Mouse (Mus musculus): Measurements from ENCODE around the gene A430078G23Rik. TPM values are rescaled to one million over a fixed set of nuclear protein-coding genes. Genes with fewer than 3 reads are reported as not detected.

A430078G23Rik gene
- total RNA-seq (2012; rRNA removed) (2.0 and 2.8 TPM in 2 replicates), polyA plus RNA-seq (2012; ENCODE audit: insufficient read depth in 1 of 2, insufficient read length in 2 of 2, low read depth in 1 of 2, low replicate concordance in 2 of 2, missing spikeins in 1 of 2) (1 to 10 TPM in 1 of 2 experiments, not detected in 1; 3.8 TPM)

DNA sequence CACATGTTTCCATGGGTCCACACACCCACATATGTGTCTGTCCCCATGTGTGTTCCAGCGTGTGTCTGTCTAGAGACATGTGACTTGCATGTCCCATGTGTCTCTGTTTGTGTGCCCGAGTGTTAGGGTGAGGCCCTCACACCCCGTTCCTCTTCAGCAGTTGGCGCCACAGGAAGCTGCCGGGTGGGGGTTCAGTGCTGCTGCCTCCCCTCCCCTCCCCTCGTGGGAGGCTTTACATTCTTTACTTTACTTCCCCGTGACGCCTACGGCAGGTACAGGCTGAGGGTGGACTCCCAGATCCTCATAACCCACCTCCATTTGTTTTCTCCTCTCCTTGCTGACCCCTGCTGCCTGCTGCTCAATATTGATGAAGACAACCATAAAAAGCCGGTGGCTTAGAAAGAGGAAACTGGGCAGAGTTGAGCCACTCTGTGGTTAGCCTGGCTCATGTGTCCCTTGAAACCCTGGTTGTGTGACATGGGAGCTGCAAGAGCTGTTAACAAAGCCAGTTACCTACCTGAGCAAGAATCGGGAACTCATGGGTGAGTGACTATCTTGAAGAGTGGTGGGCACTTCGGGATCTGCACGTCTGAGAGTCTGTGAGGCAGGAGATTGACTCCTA, at the start of gene A430078G23Rik:
Gene A430078G23Rik (plus strand): TSS at position 227 of the 622 bp plus-strand sequence.
- Histone ChIP-seq H3K9me3 (replicated peaks; ENCODE audit: insufficient read depth, low read length) (no peaks in the 10 kb centered on the region), H3K79me2 (ENCODE audit: control insufficient read depth, insufficient read depth, low read length, poor library complexity) (peaks cover 1% of the 10 kb centered on the region; the same call in 1 of the 2 replicates), H3K27ac (ENCODE audit: control insufficient read depth, low read depth, low read length) (peak within 1 kb of the TSS; percentile 92), H3K9ac (ENCODE audit: control insufficient read depth, low read depth, low read length, poor library complexity, severe bottlenecking) (peak within 1 kb of the TSS; percentile 78), H3K27me3 (ENCODE audit: control insufficient read depth in 1 of 2, insufficient read depth in 2 of 2, low read length in 2 of 2) (no peaks in the 10 kb centered on the region), H3K4me3 (ENCODE audit: control insufficient read depth in 1 of 2, insufficient read depth in 1 of 2, low read depth in 2 of 2, low read length in 2 of 2) (peak within 1 kb of the TSS; percentile 47 to 51), H3K4me1 (ENCODE audit: control insufficient read depth in 1 of 2, insufficient read depth in 2 of 2, low read length in 2 of 2) (peaks cover 2 to 27% of the 10 kb centered on the region in 2 experiments), H3K36me3 (ENCODE audit: control insufficient read depth in 1 of 2, insufficient read depth in 2 of 2, low read length in 2 of 2) (peaks cover 0 to 9% of the 10 kb centered on the region in 2 experiments; a peak in 2 of 4 replicates)
- TF ChIP-seq SIN3A (IDR thresholded peaks at IDR 0.05; ENCODE audit: low read length): no peak
- TF ChIP-seq KAT2A (conservative IDR thresholded peaks at IDR 0.05; ENCODE audit: low read depth, low read length): no peak
- TF ChIP-seq CTCF (IDR thresholded peaks at IDR 0.05 in 2 of 3, conservative IDR thresholded peaks at IDR 0.05 in 1 of 3; ENCODE audit: control insufficient read depth in 1 of 3, insufficient read depth in 1 of 3, low read depth in 2 of 3, low read length in 3 of 3, poor library complexity in 1 of 3, severe bottlenecking in 1 of 3): no peak
- no peak for TF ChIP-seq SMC3 (IDR thresholded peaks at IDR 0.05; ENCODE audit: low read depth, low read length)
- TF ChIP-seq GATA1 (IDR thresholded peaks at IDR 0.05; ENCODE audit: low read depth, low read length): no peak
- no peak for TF ChIP-seq POLR2AphosphoS5 (IDR thresholded peaks at IDR 0.05; ENCODE audit: borderline replicate concordance, low read depth, low read length)
- no peak for TF ChIP-seq MXI1 (IDR thresholded peaks at IDR 0.05; ENCODE audit: low read depth, low read length)
- no peak for TF ChIP-seq E2F4 (IDR thresholded peaks at IDR 0.05; ENCODE audit: borderline replicate concordance, low read depth, low read length)
- TF ChIP-seq RCOR1 (IDR thresholded peaks at IDR 0.05; ENCODE audit: low read depth, low read length): no peak
- TF ChIP-seq JUND (IDR thresholded peaks at IDR 0.05; ENCODE audit: low read depth, low read length): no peak
- peak; percentile 38; the same call in 1 of the 2 replicates for TF ChIP-seq TBP (IDR thresholded peaks at IDR 0.05; ENCODE audit: low read depth, low read length)
- TF ChIP-seq MYB (IDR thresholded peaks at IDR 0.05; ENCODE audit: low read depth, low read length): no peak
- TF ChIP-seq ZC3H11A (IDR thresholded peaks at IDR 0.05; ENCODE audit: low read depth, low read length): no peak
- no peak for TF ChIP-seq USF2 (IDR thresholded peaks at IDR 0.05; ENCODE audit: borderline replicate concordance in 1 of 2, insufficient read depth in 1 of 2, low read depth in 1 of 2, low read length in 2 of 2)
- no peak for TF ChIP-seq NRF1 (IDR thresholded peaks at IDR 0.05; ENCODE audit: insufficient read depth, low read depth, low read length, poor library complexity, severe bottlenecking)
- TF ChIP-seq USF1 (IDR thresholded peaks at IDR 0.05; ENCODE audit: low read depth, low read length): 0 out of 2 replicates have a peak, but pooled peaks have one; percentile 36
- no peak; the same call in 1 of the 2 replicates for TF ChIP-seq MAX (IDR thresholded peaks at IDR 0.05; ENCODE audit: low read length)
- TF ChIP-seq MAFK (IDR thresholded peaks at IDR 0.05; ENCODE audit: borderline replicate concordance, low read depth, low read length): no peak
- no peak for TF ChIP-seq ZNF384 (IDR thresholded peaks at IDR 0.05; ENCODE audit: low read depth, low read length)
- TF ChIP-seq ZKSCAN1 (IDR thresholded peaks at IDR 0.05; ENCODE audit: low read depth, low read length): no peak
- TF ChIP-seq BHLHE40 (IDR thresholded peaks at IDR 0.05; ENCODE audit: borderline replicate concordance, low read depth, low read length): no peak
- no peak for TF ChIP-seq NELFE (IDR thresholded peaks at IDR 0.05; ENCODE audit: low read depth, low read length)
- TF ChIP-seq POLR2A (IDR thresholded peaks at IDR 0.05; ENCODE audit: control insufficient read depth in 1 of 2, insufficient read depth in 1 of 2, low read depth in 1 of 2, low read length in 2 of 2, poor library complexity in 1 of 2): peak in 1 of 2 experiments; percentile 45; a peak in 1 of 4 replicates
- TF ChIP-seq ELF1 (IDR thresholded peaks at IDR 0.05; ENCODE audit: low read depth, low read length): no peak
- peak; percentile 77 for DNase-seq (ENCODE audit: low read depth, low spot score)
